Mouse (Mus musculus): ENCODE measurements around the gene Arl6.

The Arl6 gene

DNA sequence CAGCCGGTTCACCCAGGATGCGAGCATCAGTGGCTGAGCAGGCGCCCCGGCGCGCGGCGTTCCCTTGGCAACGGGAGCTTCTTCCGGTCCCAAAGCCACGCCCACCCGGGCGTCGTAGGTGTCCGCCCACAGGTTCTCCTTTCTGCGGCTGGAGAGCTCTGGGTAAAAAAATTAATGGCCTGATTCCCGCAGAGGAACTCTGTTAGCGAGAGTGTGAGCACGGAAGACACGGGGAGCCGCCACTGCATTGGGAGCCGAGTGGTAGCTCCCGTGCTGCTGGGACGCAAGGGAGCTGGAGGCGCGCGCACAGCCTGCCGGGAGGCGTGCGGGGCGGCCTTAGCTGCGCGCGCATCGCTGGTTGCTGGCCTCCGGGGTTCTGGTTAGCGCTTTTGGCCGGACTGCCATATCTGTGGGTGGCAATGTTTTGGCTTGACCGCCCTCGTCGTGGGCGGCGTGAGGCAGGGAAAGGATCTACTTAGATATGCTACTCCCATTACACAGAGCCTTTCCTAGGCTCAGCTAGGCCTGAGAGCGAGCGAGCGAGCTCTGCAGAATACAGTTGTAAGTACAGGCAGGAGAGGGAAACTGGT is at the start of gene Arl6:
Gene Arl6 (minus strand): TSS at position 290 of the 590 bp plus-strand sequence.
- DNase-seq (ENCODE audit: low spot score in 2 of 2): peak; percentile 94 to 95

DNA sequence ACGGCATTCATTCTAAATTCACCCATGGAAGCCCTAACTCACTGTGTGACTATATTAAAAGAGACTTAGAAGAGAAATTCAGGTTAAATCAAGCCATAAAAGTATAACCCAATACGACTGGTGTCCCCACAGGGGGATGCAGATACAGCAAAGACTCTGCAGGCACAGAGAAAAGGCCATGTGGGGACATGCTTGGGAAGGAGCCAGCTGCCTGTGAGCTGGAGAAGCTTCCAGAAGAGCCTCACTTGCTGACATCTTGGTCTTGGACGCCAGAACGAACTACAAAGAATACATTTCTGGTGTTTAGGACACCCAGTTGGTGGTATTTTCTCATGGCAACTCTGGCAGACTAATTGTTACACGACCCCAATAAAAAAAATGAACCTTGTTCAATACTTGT is 45.9 kb upstream of the Arl6 start:
- no peak for DNase-seq (ENCODE audit: low spot score in 2 of 2)

DNA sequence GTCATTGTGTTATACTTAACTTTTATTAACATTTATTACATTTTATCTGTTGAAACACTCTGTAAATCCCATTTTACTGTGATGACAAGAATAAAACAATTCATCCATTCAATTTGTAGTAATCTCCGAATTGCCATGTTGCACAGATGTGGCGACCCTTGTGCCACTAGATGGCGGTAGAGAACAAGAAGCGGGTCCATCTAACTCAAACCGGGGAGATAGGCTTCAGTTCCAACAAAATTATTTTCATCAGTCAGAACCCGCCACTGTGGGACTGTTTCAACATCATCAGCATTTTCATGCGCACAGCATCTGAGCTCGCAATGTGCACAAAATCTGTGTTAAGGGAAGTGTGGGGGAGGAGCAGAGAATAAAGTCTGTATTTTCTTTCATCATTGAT is 44.2 kb upstream of the Arl6 start:
- peak; percentile 58 to 82 for DNase-seq (ENCODE audit: low spot score in 2 of 2)

DNA sequence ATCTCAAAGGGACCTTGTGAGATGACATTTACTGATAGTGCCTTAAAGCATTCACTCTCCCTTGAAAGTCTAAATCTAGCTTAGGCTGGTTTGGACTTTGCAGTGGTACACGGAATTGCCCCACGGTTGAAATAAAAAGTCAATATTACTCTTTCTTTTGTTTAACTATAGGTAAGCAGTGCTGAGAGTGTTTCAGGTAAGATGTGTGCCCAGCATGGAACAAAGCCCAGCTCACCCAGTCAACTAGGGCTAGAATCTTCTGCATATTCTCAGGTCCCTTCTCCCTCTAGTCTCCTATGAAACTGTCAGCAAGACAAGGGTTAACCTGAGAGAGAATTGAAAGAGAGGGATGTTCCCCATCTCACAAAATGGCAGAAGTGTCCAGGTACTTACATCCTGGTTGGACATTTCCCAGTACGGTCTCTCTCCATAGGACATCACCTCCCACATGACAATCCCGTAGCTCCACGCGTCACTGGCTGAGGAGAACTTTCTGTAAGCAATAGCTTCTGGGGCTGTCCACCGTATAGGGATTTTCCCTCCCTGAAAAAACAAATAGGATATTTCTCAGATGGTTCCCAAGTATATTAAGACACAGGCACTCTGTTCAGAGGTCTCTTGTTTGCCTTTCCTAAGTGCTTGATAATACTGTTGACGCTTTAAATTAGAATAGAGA is 43.2 kb upstream of the Arl6 start:
- DNase-seq (ENCODE audit: low spot score in 2 of 2): no peak

DNA sequence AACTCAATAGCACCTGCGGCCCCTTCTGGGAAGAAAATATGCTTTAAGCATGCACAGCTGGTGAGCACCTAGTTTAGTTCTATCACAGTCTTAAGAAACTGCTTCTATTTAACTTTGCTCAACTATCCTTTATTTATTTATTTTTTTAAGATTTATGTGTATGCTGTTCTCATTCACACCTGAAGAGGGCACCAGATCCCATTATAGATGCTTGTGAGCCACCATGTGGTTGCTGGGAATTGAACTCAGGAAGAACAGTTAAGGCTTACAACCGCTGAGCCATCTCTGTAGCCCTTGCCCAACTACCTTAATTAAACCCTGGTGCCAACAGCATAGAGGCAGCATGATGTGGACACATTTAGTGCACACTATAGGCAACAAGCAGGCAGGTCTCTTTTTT is 27.7 kb upstream of the Arl6 start:
- DNase-seq (ENCODE audit: low spot score in 2 of 2): no peak

DNA sequence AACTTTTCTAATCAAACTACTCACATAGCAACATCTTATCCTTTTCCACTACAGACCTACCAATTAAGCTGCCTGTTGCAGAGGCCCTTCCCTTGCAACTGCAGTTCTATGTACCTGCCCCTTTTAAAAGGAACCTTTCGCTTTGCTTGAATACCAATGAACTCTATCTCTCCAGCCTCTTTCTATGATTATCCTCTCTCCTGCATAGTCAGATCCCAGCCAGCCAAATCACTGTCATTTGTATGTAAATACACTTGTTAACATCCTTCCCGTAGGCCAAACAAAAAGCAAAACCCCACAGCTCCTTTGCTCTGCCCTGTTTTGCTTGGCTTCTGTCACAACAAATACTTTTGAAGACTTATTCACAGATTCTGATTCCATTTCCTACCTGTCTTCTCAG is 4.6 kb upstream of the Arl6 start:
- no peak for DNase-seq (ENCODE audit: low spot score in 2 of 2)

DNA sequence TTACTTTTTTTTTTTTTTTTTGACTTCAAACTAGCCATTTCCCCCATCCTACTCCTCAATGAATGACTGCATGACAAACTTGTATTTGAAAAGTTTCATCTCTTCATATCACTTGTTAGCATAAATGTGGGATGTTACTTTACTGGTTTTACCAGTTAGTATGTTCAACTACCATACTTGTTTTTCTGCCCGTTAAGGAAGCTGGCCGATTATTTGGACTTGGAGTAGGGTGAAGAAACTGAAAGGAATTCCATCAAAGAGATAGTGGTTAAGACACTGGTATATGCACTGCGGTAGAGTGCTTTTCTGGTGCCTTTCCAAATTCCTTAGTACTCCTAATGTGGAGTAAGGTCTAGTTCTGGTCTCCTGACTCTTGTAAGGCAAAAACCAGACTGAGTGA is 794 bp upstream of the Arl6 start:
- DNase-seq (ENCODE audit: low spot score in 2 of 2): no peak

DNA sequence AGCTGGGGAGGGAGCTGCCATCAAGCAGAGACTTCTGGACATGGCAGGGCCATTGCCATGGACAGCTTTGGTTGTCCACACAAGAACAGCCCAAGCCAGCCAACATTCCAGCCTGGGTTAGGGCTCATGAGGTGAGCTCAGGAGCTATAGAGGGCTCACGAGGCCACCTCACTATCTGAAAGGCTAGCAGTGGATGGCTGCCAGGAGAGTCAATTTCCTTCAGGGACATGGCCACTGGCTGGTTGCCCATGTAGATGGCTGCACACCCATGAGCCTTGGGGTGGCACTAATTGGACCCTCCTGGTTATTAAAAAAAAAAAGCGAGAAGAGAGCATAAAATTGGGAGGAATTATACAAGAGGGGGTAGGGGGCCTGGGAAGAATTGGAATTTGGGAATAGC is 4.6 kb downstream of the Arl6 start:
- DNase-seq (ENCODE audit: low spot score in 2 of 2): no peak

DNA sequence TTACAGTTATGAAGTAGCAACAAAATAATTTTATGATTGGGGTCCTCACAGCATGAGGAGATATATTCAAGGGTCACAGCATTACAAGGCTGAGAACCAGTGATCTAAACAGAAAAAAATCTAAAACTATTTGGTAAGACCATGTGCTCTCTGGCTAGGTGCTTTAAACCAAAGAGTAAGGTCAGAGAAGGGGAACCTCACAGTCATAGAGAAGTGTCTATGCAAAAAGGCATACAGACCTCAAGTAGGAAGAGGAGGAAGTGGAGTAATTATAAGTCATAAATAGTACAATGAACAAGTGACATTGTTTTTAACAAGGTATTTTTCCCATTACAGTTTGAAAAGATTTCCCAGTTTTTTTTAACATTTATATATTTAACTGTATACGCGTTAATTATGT is 17.6 kb downstream of the Arl6 start:
- no peak for DNase-seq (ENCODE audit: low spot score in 2 of 2)

DNA sequence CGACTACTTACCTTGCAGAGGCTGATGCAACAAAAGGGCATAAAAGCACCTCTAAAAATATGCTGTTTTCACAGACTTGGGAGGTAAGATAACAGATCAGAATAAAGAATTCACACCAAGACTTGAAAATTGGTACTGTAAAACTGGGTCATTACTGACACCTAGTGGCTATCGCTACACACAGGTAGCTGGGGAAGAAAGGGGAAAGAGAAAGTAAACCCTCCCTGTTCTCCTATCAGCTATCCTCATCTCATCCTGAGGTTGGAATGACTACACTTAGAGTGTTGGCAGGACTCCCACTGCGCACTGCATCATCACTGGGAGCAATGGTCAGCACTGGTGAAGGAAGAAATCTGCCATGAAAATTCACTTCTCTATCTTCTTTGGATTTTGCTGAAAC is 22.0 kb downstream of the Arl6 start:
- DNase-seq (ENCODE audit: low spot score in 2 of 2): peak in 1 of 2 experiments; percentile 36

DNA sequence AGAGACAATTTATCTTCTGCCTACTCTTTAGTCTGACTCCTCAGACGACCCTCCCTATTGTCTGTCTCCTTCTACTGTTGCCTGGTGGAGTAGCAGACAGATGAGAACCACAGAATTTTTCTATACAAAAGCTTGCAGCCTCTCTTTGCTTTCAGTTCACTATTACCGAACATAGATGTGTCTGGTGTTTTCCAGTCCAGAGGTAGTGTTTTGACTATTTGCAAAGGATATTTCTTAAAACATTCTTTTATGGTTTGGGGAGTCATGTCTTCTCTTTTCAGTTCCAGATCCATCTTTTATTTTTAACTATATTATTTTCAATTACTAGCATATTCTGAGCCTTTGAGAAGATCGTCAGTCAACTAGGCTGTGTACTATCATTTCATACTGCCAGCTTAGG is 23.5 kb downstream of the Arl6 start:
- no peak for DNase-seq (ENCODE audit: low spot score in 2 of 2)

DNA sequence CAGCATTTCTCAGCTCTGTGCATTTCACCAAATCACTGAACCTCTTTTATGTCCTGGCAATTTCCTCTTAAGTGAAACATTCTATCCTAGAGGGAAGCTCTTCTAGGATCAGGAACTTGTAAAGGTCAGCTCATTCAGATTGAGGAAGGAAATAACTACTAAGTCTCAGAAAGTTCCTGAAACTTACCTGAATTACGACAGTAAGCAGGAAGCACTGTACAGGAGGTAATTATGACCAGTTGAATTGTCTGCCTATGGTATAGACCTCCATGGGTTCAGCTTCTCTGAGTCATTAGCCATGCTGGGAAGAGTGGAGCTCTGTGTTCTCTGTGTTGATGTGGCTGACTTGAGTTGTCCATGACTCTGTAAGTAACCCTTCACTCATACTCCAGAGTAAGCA is 28.4 kb downstream of the Arl6 start:
- no peak for DNase-seq (ENCODE audit: low spot score in 2 of 2)

DNA sequence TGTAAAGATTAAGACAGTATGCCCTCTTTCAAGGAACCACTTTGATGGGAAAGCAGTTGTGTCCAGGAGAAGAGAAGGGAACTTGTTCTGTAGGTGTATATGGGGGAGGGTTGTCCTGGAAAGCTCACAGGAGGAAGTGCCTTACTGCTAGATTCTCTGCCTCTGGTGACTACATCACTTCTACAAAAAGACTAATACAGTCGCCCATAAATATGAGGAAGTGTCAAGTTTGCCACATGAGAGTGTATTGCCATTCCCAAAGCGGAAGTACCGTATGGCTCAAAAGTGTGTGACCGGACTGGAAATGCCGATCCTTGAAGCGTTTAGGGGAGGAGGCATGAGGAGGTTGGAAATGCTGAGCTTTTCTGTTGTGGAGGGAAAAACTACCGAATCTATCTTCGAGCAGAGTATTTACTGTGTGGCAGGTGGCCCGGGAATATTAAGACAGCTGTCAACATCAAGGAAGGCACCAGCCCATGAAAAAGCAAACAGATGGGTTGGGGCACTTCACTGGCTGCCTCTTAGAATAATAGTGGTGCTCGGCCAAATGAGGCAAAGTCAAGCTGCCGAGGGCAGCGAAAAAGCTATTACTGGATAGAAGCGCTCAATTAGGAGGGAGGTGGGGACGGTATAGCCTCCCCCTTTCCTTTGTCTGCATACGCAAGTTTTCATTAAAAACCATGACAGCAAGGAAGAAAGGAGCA is 35.0 kb downstream of the Arl6 start:
- DNase-seq (ENCODE audit: low spot score in 2 of 2): no peak

DNA sequence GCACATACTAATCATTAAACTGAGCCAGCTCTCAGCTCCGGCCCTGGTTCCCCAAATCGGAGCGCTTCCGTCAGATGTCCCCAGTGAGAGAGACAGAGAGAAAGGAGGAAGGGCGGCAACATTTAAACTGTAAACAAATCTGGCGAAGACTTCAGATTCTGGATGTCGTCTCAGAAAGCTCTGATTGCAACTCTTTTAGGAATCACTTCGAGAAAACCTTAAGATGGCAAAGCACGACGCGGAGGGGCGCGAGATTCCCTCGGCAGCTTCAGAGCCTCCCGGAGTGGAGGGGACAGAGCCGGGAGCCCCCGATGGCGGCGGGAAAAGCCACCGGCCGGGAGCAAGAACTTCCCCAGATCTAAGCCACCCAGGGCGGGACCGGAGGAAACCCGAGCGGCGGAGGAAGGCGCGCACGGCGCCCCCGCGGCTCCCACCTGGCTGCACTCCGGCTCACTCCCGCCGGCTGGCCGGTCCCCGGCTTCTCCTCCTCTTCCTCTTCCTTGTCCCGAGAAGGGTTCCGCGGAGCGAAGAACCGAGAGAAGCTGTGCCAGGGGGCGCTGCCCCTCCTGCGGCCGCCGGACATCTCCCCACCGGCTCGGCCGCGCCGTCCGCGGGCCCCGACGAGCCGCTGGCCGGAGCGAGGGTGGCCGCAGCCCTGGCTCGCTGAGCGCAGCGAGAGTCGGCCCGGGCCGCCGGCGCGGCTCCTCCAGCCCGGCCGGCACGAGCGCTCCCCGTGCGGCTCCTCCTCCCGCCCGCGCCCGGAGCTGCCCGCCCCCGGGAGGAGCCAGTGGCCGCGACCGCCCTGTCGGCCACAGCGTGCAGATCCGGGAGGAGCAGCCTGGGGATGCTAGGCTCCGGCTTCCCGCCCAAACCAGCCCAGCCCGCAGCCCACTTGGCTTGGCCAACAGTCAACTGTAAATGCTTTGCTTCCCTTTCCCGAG is 38.6 kb downstream of the Arl6 start, which contains the start of gene Crybg3:
Gene Crybg3 (minus strand): TSS at position 669 of the 941 bp plus-strand sequence.
- DNase-seq (ENCODE audit: low spot score in 2 of 2): peak; percentile 30 to 47

DNA sequence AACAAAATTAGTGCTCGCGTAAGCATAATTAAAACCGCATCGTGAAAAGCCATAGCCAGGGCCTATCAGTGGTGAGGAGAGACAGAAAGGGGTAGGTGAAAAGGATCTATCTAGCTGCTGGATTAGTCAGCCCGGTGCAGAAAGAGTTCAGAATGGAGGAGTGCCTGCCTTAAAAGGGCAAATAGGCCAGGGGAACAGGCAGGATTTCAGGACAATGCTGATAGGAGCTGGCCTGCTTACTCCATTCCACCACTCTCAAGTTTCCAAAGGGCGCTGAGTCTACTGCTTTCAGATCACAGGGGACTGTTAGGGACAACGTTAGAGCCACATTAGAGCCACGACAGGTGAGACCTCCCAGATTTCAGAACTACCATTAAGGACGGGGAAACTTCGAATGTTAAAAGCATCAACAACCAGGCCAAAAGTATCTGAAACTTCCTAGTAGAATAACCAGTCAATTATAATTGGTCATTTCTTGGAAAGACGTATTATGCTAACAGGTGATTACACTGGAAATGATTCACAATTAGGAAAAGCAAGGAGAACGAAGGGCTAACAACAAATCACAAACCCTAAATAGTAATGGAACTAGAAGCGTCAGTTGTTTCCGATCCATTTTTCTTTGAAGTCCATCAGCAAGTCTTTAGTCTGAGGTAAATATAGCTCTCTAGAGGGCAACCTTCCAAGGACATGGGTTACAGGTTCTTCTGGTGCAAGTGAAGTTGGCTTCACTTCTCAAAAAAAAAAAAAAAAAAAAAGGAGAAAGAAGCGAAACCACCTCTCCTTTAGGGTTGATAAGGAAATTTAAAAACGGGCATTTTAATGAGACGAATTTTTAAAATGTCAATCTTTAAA is 39.6 kb downstream of the Arl6 start:
- DNase-seq (ENCODE audit: low spot score in 2 of 2): no peak

DNA sequence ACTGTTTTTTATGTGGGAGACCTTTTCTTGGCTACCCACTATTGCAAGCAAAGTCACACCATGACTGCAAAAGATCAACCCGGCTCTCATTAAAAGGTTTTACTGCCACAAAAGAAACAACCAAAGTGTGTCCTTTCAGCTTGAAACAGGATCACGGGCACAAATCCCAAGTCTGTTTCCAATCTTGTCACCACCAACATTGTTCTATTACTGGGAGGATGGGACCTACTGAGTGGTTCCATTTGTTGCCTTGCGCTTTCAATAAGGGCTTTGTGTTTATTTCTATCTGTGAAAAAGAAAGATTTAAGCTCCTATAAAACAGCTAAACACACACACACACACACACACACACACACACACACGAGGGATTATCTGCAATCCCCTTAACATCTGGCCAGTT is 40.2 kb downstream of the Arl6 start:
- no peak for DNase-seq (ENCODE audit: low spot score in 2 of 2)

DNA sequence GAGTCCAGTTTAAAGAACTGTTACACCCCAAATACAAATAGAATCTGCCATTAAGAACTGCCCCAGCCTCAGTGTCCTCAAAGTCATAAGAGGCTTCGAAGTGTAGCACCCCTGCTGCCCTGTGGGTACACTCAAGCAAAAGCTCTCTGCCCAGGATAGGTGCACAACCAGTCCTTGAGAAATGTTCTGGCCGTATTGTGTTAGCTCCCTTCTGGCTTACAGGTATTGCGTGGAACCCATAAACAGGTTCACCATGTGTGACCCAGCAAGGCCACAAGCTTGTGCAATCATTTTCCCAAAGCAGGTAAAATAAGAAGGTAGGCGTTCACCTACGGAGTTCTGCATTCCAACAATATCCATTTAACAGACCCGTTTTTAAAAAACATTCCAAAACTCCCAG is 41.9 kb downstream of the Arl6 start:
- DNase-seq (ENCODE audit: low spot score in 2 of 2): no peak

DNA sequence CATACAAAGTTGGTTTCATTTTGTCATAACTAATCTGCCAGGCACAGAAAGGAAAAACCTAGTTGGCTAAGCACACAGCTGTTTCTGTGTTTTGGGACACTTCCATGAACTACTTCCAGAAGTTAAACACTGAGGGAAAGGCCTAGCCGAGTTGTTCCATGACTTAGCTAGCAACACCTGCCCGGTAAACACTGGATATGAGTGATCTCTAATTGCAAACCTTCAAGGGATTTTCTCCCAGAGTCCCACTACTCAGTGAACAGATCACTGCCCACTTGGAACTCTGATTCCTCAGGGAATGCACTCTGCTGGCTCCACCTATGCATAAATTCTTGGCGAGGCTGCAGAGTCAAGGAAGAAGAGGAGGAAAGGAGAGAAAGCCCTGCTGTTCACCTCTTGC is 44.5 kb downstream of the Arl6 start:
- DNase-seq (ENCODE audit: low spot score in 2 of 2): no peak

DNA sequence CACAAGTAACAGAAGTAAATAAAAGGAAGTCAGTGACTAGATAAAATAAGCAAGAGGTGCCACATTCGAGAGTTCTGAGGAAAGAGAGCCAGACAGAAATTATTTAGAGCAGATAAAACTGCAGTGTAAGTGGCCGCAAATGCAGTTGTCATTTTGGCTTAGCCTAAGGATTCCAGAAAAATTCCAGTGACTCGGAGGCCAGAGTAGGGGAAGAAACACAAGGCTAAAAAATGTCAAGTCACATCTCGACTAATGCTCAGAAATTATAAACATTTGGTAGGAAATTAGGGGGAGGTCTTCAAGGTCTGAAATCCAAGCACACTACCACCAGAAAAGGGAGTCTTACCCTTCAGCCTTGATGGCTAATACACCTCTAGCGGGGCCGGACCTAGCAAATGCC is 48.4 kb downstream of the Arl6 start:
- no peak for DNase-seq (ENCODE audit: low spot score in 2 of 2)

DNA sequence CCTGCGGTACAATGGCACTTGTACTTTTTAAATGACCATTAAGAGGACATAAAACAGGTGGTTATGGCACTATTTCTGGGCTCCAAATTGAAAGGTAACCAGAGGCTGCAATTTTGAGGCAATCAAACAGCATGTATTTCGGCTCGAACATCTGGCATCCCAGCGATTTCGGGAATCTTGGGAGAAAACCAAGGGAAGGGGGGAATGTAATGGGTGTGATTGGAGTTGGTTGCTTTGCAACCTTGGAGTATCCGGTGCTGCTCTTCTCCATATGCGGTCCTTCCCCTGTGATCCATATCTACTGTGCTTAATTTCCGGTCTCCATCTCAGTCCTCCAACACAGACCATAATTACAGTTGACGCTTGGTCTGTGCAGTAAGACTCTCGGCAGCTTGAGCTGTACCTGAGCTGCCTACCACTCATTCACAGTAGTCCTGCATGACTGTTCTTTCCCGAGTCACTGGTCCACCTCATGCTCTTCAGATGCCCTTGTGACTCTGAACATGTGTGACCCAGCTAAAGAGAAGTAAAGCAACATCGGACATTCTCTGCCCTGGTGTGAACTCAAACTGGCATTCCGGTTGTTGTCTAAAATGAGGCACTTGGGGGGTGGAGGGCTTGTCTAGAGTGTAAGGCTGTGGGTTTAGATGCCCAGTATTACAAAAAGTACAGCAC is 50.7 kb downstream of the Arl6 start:
- DNase-seq (ENCODE audit: low spot score in 2 of 2): no peak

DNA sequence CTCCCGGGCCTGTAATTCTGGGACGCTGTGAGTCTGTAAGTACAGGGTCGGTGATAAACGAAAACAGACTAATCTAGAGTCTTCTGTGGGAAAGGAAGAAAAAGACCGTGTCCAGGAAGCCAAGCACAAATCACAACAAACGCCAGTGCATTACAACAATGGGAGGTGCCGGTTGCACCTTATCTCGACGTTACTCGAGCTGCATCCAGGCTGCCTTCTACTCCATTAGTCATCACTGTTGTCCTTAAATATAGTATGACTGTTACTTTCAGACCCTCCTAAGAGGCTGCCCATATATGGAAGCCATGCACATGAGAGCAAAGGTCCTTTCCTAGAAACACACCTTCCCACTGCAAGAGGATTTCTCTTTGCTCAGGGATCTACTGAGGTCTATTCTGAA is 51.4 kb downstream of the Arl6 start:
- DNase-seq (ENCODE audit: low spot score in 2 of 2): no peak
